Mouse (Mus musculus): ENCODE data around the gene Ccnc. TPM values are rescaled to one million over a fixed set of nuclear protein-coding genes. Genes with fewer than 3 reads are reported as not detected.

The Ccnc gene
- polyA plus RNA-seq, 1 experiment from 2014 or later = 79.5 TPM

DNA sequence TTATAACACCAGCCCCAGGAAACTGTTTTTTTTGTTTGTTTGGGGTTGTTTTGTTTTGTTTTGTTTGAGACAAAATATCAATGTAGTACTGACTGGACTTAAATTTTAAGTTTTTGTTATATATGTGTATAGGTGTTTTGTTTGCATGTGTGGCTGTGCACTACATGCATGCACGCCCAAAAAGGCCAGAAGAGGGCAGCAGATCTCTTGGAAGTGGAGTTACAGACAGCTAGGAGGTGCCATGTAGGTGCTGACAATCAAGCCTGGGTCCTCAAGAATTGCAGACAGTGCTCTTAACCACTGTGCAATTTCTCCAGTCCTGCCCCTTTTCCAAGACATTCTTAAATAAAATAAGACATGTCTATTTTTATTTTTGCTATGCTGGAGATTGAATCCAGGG is 31.4 kb downstream of the Ccnc start:
- ATAC-seq (ENCODE audit: insufficient read depth, low FRiP score, low TSS enrichment) (no peak), DNase-seq (ENCODE audit: low spot score) (no peak)
- Histone ChIP-seq H3K36me3 (ENCODE audit: control insufficient read depth, insufficient read depth, low read length) (no peaks in the 10 kb centered on the region), H3K4me3 (ENCODE audit: low read depth, low read length) (no peak overlapping the region), H3K4me2 (ENCODE audit: low read depth) (no peak overlapping the region), H3K27me3 (ENCODE audit: control insufficient read depth, insufficient read depth, low read length) (no peaks in the 10 kb centered on the region), H3K27ac (ENCODE audit: low read depth, low read length) (no peak overlapping the region), H3K4me1 (ENCODE audit: control insufficient read depth, insufficient read depth, low read length) (no peaks in the 10 kb centered on the region), H3K9ac (ENCODE audit: low read length) (no peak overlapping the region), H3K9me3 (ENCODE audit: control insufficient read depth, low read length) (no peaks in the 10 kb centered on the region)
- WGBS = 61% methylated on average over 1 of the region's 1 CpGs

DNA sequence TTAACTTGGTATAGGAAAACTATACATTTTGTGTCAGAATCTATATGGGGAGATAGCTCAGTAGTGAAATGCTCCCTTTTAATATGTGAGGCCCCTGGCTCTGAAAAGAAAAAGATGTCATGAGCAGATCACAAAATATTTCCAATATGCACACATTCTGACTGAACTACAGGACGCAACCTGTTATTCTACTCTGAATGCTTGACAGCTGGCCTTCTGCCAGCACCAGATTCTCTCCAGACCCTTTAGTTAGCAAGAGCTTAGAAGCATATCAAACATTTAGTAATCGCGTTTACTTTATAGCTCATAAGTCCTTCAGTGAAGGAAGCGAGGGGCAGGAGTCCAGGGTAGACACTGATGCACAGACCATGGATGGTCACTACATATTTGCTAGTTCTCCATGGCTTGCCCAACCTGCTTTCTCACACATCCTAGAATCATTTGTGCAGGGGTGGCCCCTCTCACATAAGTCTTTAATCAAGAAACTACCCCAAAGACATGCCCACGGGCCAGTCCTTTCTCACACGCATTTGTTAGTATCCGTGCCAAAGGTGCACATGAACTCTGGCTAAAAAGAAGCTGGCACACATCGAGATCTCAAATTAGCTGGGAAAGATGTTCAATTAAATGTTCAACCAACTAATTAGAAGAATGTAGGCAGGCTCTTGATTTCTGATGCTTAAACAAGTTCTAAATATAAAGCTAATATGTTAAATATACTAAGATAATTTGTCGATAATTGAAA is 34.1 kb downstream of the Ccnc start:
- no peaks in the 10 kb centered on the region for H3K9me3 ChIP-seq (ENCODE audit: control insufficient read depth, low read length)
- H3K4me2 ChIP-seq (ENCODE audit: low read depth) = no peak overlapping the region
- ATAC-seq (ENCODE audit: insufficient read depth, low FRiP score, low TSS enrichment) (no peak), DNase-seq (ENCODE audit: low spot score) (no peak)
- H3K36me3 ChIP-seq (ENCODE audit: control insufficient read depth, insufficient read depth, low read length) = no peaks in the 10 kb centered on the region
- no peaks in the 10 kb centered on the region for H3K27me3 ChIP-seq (ENCODE audit: control insufficient read depth, insufficient read depth, low read length)
- no peak overlapping the region for H3K27ac ChIP-seq (ENCODE audit: low read depth, low read length)
- WGBS = 92% methylated on average over 9 of the region's 9 CpGs
- H3K4me1 ChIP-seq (ENCODE audit: control insufficient read depth, insufficient read depth, low read length) = no peaks in the 10 kb centered on the region; the same call in 1 of the 2 replicates
- no peak overlapping the region for H3K9ac ChIP-seq (ENCODE audit: low read length)
- H3K4me3 ChIP-seq (ENCODE audit: low read depth, low read length) = no peak overlapping the region

DNA sequence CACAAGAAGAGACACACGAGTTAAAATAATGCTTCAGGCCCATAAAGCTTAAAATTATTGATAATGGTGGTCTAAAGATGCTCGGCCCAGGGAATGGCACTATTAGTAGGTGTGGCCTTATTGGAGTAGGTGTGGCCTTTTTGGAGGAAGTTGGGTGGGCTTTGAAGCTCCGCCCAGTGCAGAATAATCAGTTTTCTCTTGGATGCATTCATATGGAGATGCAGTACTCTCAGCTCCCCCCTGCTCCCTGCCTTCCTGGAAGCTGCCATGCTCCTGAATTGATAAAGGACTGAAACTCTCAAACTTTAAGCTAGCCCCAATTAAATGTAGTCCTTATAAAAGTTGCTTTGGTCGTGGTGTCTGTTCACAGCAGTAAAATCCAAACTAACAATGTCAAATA is 36.3 kb downstream of the Ccnc start:
- no peak overlapping the region for H3K9ac ChIP-seq (ENCODE audit: low read length)
- H3K4me3 ChIP-seq (ENCODE audit: low read depth, low read length) = no peak overlapping the region
- H3K27ac ChIP-seq (ENCODE audit: low read depth, low read length) = no peak overlapping the region
- no peak overlapping the region for H3K4me2 ChIP-seq (ENCODE audit: low read depth)
- H3K4me1 ChIP-seq (ENCODE audit: control insufficient read depth, insufficient read depth, low read length) = no peaks in the 10 kb centered on the region; the same call in 1 of the 2 replicates
- no peaks in the 10 kb centered on the region for H3K9me3 ChIP-seq (ENCODE audit: control insufficient read depth, low read length)
- H3K36me3 ChIP-seq (ENCODE audit: control insufficient read depth, insufficient read depth, low read length) = no peaks in the 10 kb centered on the region
- no peaks in the 10 kb centered on the region for H3K27me3 ChIP-seq (ENCODE audit: control insufficient read depth, insufficient read depth, low read length)
- DNase-seq (ENCODE audit: low spot score) = no peak
- ATAC-seq (ENCODE audit: insufficient read depth, low FRiP score, low TSS enrichment) = no peak
- WGBS = 70% methylated on average over 4 of the region's 4 CpGs

DNA sequence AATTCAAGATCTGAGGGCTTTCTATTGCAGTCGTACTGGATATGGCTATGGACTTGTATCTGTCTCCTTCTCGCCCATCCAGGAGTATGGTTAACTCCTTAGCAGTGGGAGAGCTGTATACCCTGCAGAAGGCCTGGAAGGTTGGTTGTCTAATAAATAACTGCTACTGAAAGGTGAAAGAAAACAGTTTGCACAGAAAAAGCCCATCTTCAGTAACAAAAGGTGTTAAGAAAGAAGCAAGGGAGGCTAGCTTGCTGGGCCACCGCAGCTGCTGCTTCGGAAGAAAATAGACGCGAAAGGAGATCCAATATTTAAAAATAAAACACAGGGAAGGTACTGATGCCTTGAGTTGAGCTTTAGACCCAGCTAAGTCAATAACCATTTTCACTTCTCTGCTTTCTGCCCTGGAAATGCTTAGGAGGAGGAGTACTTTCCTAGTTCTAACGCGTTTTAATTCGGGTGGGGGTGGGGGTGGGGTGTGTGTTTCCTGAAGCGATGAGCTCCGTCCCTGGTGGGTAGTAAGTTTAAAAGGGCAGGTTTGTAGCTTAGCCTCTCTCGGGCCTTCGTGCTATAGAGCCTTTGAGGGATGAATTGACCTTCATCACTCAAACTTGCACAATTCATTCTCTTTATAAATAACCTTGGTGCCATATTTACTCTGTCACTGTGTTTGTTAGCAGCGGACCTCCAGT is 38.8 kb downstream of the Ccnc start:
- Histone ChIP-seq H3K9me3 (ENCODE audit: control insufficient read depth, low read length) (no peaks in the 10 kb centered on the region), H3K27me3 (ENCODE audit: control insufficient read depth, insufficient read depth, low read length) (no peaks in the 10 kb centered on the region), H3K4me2 (ENCODE audit: low read depth) (peak overlapping the region; percentile 52), H3K4me3 (ENCODE audit: low read depth, low read length) (peak overlapping the region; percentile 49), H3K9ac (ENCODE audit: low read length) (peak overlapping the region; percentile 64), H3K4me1 (ENCODE audit: control insufficient read depth, insufficient read depth, low read length) (no peaks in the 10 kb centered on the region; the same call in 1 of the 2 replicates), H3K36me3 (ENCODE audit: control insufficient read depth, insufficient read depth, low read length) (no peaks in the 10 kb centered on the region), H3K27ac (ENCODE audit: low read depth, low read length) (no peak overlapping the region)
- WGBS = 22% methylated on average over 14 of the region's 14 CpGs
- DNase-seq (ENCODE audit: low spot score) (no peak), ATAC-seq (ENCODE audit: insufficient read depth, low FRiP score, low TSS enrichment) (peak; percentile 29; the same call in 1 of the 2 replicates)

DNA sequence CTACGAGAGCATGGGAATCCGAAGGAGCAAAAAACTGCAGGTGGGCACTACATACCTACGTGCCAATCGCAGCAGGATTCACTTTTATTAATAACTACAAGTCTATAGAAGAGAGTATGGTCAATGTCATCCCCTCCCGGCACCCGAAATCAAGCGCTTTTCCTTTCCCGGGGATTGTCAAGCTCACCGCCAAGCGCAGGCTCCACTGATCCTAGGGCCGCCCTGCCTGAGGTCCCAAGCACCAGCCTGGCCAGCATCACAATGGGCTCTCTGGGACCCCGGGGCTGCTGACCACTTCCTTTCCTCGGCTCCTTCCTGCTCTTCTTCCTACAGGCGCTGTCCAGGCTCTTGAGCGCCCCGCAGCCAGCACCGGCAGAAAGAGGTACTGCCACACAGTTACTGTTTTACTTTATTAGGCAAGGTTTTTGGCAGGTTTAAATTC is 39.4 kb downstream of the Ccnc start, which contains the start of the genes Usp45 and Tstd3:
Gene Usp45 (plus strand): TSS at position 294 of the 442 bp plus-strand sequence.
Gene Tstd3 (minus strand): TSS at position 350 of the 442 bp plus-strand sequence.
- WGBS = 4% methylated on average over 16 of the region's 17 CpGs
- DNase-seq (ENCODE audit: low spot score) (peak; percentile 86), ATAC-seq (ENCODE audit: insufficient read depth, low FRiP score, low TSS enrichment) (peak; percentile 96)
- Histone ChIP-seq H3K36me3 (ENCODE audit: control insufficient read depth, insufficient read depth, low read length) (no peaks in the 10 kb centered on the region), H3K4me3 (ENCODE audit: low read depth, low read length) (peak within 1 kb of the TSS; percentile 49), H3K27ac (ENCODE audit: low read depth, low read length) (no peak within 1 kb of the TSS), H3K9ac (ENCODE audit: low read length) (peak within 1 kb of the TSS; percentile 64), H3K4me1 (ENCODE audit: control insufficient read depth, insufficient read depth, low read length) (no peaks in the 10 kb centered on the region; the same call in 1 of the 2 replicates), H3K4me2 (ENCODE audit: low read depth) (peak within 1 kb of the TSS; percentile 52), H3K27me3 (ENCODE audit: control insufficient read depth, insufficient read depth, low read length) (no peaks in the 10 kb centered on the region), H3K9me3 (ENCODE audit: control insufficient read depth, low read length) (no peaks in the 10 kb centered on the region)

DNA sequence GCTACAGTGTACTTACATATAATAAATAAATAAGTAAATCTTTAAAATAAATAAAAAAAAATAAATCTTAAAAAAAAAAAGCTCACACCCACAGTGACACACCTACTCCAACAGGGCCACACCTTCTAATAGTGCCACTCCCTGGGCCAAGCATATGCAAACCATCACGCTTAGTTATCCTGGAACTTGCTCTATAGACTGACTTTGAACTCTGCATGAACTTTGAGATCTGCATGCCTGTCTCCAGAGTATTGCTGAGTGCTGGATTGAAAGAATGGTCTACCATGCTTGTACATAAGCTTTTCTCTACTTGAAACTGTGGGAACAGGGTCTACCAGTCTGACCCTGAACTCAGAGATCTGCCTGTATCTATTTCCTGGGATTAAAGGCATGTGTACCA is 43.6 kb downstream of the Ccnc start:
- 88% methylated on average over 1 of the region's 1 CpGs for WGBS
- H3K9me3 ChIP-seq (ENCODE audit: control insufficient read depth, low read length) = no peaks in the 10 kb centered on the region
- DNase-seq (ENCODE audit: low spot score) (no peak), ATAC-seq (ENCODE audit: insufficient read depth, low FRiP score, low TSS enrichment) (no peak)
- no peaks in the 10 kb centered on the region for H3K36me3 ChIP-seq (ENCODE audit: control insufficient read depth, insufficient read depth, low read length)
- H3K4me3 ChIP-seq (ENCODE audit: low read depth, low read length) = no peak overlapping the region
- no peak overlapping the region for H3K27ac ChIP-seq (ENCODE audit: low read depth, low read length)
- no peak overlapping the region for H3K9ac ChIP-seq (ENCODE audit: low read length)
- H3K4me1 ChIP-seq (ENCODE audit: control insufficient read depth, insufficient read depth, low read length) = no peaks in the 10 kb centered on the region; the same call in 1 of the 2 replicates
- H3K27me3 ChIP-seq (ENCODE audit: control insufficient read depth, insufficient read depth, low read length) = no peaks in the 10 kb centered on the region
- no peak overlapping the region for H3K4me2 ChIP-seq (ENCODE audit: low read depth)

DNA sequence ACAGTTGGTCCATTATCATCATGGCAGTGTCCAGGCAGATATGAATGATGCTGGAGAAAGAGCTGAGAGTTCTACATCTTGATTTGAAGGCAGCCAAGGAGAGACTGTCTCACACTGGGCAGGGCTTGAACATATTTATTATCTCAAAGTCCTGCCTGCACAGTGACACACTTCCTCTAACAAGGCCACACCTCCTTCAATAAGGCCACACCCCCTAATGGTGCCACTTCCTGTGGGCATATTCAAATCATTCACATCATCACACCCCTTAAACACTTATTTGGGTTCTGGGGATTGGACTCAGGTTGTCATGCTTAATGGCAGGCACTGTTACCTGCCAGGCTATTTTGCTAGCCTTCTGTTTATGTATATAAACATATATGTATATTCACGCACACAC is 44.8 kb downstream of the Ccnc start:
- DNase-seq (ENCODE audit: low spot score) (no peak), ATAC-seq (ENCODE audit: insufficient read depth, low FRiP score, low TSS enrichment) (no peak)
- 95% methylated on average over 1 of the region's 1 CpGs for WGBS
- Histone ChIP-seq H3K4me2 (ENCODE audit: low read depth) (no peak overlapping the region), H3K4me3 (ENCODE audit: low read depth, low read length) (no peak overlapping the region), H3K9me3 (ENCODE audit: control insufficient read depth, low read length) (no peaks in the 10 kb centered on the region), H3K4me1 (ENCODE audit: control insufficient read depth, insufficient read depth, low read length) (no peaks in the 10 kb centered on the region; the same call in 1 of the 2 replicates), H3K27me3 (ENCODE audit: control insufficient read depth, insufficient read depth, low read length) (no peaks in the 10 kb centered on the region), H3K9ac (ENCODE audit: low read length) (no peak overlapping the region), H3K36me3 (ENCODE audit: control insufficient read depth, insufficient read depth, low read length) (no peaks in the 10 kb centered on the region), H3K27ac (ENCODE audit: low read depth, low read length) (no peak overlapping the region)

DNA sequence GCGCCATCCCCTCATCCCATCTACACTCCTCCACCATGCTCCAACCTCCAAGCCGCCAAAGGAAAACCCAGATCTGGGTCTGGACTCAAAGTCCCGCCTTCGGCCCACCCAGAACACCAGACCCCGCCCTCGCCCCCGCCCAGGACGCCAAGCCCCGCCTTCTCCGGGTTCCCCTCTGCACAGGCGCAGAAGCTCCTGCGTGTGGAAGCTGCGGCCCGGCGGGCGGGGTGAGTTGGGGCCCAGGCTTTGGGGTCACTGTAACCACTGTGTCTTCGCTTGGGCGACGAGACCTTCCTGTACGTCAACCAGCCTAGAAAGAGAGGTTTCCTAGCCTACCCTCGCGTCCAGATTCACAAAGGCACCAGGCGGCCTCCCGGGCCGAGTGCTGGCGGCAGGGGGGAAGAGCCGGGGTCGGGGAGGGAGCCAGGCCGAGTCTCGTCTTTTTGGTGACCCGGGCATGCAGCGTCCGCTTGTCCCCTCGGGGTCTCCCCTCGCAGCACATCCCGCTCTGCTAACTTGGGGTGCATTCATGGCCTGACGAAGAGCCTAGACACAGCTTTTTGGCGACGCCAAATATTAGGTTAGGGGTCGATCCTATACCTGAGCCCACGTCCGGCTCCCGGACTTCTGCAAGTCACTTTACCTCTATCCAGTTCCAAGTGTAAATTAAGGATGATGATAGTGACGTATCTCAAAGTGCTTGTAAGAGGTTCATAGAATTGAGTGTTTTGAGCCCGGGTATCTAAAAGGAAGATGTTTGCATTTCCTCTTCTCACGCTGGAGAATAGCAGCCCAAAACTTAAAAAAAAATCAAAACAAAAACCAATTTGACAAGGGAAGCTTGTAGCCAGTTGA is 48.8 kb downstream of the Ccnc start:
- H3K9ac ChIP-seq (ENCODE audit: low read length) = peak overlapping the region; percentile 82
- no peak overlapping the region for H3K27ac ChIP-seq (ENCODE audit: low read depth, low read length)
- peak; percentile 94 for DNase-seq (ENCODE audit: low spot score)
- peak overlapping the region; percentile 61 for H3K4me2 ChIP-seq (ENCODE audit: low read depth)
- no peaks in the 10 kb centered on the region for H3K9me3 ChIP-seq (ENCODE audit: control insufficient read depth, low read length)
- WGBS = 0% methylated on average over 46 of the region's 46 CpGs
- H3K27me3 ChIP-seq (ENCODE audit: control insufficient read depth, insufficient read depth, low read length) = no peaks in the 10 kb centered on the region
- no peaks in the 10 kb centered on the region for H3K36me3 ChIP-seq (ENCODE audit: control insufficient read depth, insufficient read depth, low read length)
- peak; percentile 96 for ATAC-seq (ENCODE audit: insufficient read depth, low FRiP score, low TSS enrichment)
- H3K4me1 ChIP-seq (ENCODE audit: control insufficient read depth, insufficient read depth, low read length) = no peaks in the 10 kb centered on the region; the same call in 1 of the 2 replicates
- peak overlapping the region; percentile 82 for H3K4me3 ChIP-seq (ENCODE audit: low read depth, low read length)

Measured in neural tube, embryonic 11.5 days (tissue).